Mouse (Mus musculus): ENCODE data around the gene Adam12.

The Adam12 gene

DNA sequence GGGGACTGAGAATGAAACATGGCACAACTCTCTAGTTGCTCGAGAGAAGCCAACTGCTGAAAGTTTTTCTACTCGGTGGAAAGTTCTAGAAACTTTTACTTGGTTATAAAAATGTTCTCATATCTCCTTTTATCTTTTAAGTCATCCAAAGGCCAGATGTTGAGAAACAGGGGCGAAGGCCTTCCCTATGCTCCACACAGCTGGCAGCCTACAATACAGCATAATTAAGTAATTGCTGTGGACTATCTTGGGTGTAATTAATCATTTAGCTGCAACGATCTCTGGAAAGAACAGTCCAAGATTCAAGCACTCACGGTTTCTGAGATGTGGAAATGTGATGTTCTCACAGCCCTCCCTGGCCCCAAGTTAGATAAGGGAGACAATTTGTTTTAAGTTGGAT lies 243.6 kb downstream of the Adam12 start:
- TF ChIP-seq POU5F1 (IDR thresholded peaks at IDR 0.05; ENCODE audit: borderline replicate concordance, low read length) (no peak), NANOG (IDR thresholded peaks at IDR 0.05; ENCODE audit: borderline replicate concordance, low read length) (no peak), CTCF (conservative IDR thresholded peaks at IDR 0.05; ENCODE audit: low read length) (no peak)
- H3K27me3 ChIP-seq (ENCODE audit: insufficient read depth, low read length), result no peaks in the 10 kb centered on the region
- no peak overlapping the region for H3K4me3 ChIP-seq (replicated peaks; ENCODE audit: low read length)
- H3K9me3 ChIP-seq (ENCODE audit: low read length), result no peaks in the 10 kb centered on the region
- no peaks in the 10 kb centered on the region for H3K36me3 ChIP-seq (ENCODE audit: insufficient read depth, low read length)
- H3K4me1 ChIP-seq (replicated peaks; ENCODE audit: low read depth, low read length), result no peaks in the 10 kb centered on the region

DNA sequence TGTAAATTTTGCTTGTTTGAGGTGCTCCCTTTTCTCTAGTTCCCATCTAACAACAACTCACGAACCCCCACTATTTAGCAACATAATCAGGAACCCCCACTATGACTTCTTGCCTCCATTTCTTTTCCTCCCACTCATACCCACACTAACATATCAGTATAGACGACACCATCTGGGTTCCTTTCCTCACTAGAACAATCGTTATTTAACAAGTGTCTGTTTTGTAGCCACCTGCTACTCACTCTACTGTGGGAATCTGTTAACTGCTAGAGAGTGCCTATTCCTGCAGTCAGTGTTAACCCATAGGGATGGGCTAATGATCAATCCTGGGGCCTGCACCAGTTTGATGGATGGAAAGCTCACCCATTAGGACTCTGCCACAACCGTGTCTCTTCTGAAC lies 245.7 kb downstream of the Adam12 start:
- H3K36me3 ChIP-seq (ENCODE audit: insufficient read depth, low read length), result no peaks in the 10 kb centered on the region
- no peaks in the 10 kb centered on the region for H3K9me3 ChIP-seq (ENCODE audit: low read length)

DNA sequence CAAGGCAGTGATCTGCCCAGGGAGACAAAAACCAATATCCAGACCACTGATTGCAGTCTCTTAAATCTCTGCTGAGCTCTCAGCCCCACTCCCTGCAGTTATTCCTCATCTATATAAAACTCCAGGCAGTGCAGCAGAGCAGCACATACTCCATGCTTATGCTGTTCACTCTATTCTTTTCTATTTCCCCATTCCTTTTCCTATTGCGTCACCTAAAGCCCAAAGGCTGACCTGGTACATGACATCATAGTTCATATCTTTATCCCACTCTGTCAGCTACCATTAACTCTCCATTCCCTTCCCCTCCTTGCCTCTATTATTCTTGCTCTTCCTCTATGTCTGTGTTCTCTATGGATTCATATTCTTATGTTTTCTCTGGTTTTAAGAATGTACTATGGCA lies 246.3 kb downstream of the Adam12 start:
- Histone ChIP-seq H3K4me1 (replicated peaks; ENCODE audit: low read depth, low read length) (no peaks in the 10 kb centered on the region), H3K36me3 (ENCODE audit: insufficient read depth, low read length) (no peaks in the 10 kb centered on the region), H3K4me3 (replicated peaks; ENCODE audit: low read length) (no peak overlapping the region), H3K9me3 (ENCODE audit: low read length) (no peaks in the 10 kb centered on the region), H3K27me3 (ENCODE audit: insufficient read depth, low read length) (no peaks in the 10 kb centered on the region)
- TF ChIP-seq POU5F1 (IDR thresholded peaks at IDR 0.05; ENCODE audit: borderline replicate concordance, low read length) (no peak), CTCF (conservative IDR thresholded peaks at IDR 0.05; ENCODE audit: low read length) (no peak), NANOG (IDR thresholded peaks at IDR 0.05; ENCODE audit: borderline replicate concordance, low read length) (no peak)

More for the DNA sequence above, 245.7 kb downstream of the Adam12 start:
- TF ChIP-seq CTCF (conservative IDR thresholded peaks at IDR 0.05; ENCODE audit: low read length) (no peak), POU5F1 (IDR thresholded peaks at IDR 0.05; ENCODE audit: borderline replicate concordance, low read length) (no peak), NANOG (IDR thresholded peaks at IDR 0.05; ENCODE audit: borderline replicate concordance, low read length) (no peak)
- Histone ChIP-seq H3K4me3 (replicated peaks; ENCODE audit: low read length) (no peak overlapping the region), H3K4me1 (replicated peaks; ENCODE audit: low read depth, low read length) (no peaks in the 10 kb centered on the region), H3K27me3 (ENCODE audit: insufficient read depth, low read length) (no peaks in the 10 kb centered on the region)

DNA sequence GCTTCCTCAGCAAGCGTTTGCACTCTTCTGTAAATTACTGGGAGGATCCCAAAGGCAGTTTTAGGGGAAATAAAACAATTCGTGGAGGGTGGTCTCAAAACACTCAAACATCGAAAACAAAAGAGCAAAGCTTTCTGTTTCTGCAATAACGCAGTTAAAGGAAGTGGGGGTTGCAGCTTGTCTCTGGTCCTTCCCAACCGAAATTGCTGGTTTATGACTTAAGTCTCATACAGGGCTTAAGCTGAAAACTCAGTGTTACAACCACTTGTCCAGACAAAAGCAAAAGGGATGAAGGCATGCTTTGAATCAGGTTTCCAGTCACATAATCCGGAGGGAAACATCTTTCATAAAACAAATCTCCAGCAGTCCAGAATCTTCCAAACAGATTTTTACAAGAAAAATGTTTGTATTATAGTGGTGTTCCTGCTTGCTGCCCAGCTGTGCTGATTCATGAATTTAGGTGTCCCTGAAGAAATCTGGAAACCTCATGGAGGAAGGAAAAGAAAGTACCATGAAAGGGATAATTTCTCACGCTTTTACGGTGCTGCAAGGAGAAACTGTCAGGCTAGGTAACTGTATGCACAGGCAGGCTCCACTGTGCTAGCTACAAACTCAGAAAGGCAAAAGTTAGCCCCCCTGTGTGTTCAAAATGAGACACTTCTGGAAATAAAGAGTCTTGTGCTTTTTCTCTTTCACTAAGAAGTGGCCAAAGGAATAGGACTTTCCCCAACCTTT lies 255.4 kb downstream of the Adam12 start:
- H3K4me3 ChIP-seq (replicated peaks; ENCODE audit: low read length), result no peak overlapping the region
- H3K9me3 ChIP-seq (ENCODE audit: low read length), result no peaks in the 10 kb centered on the region
- H3K27me3 ChIP-seq (ENCODE audit: insufficient read depth, low read length), result peaks cover 13% of the 10 kb centered on the region
- no peaks in the 10 kb centered on the region for H3K36me3 ChIP-seq (ENCODE audit: insufficient read depth, low read length)
- TF ChIP-seq NANOG (IDR thresholded peaks at IDR 0.05; ENCODE audit: borderline replicate concordance, low read length) (no peak), POU5F1 (IDR thresholded peaks at IDR 0.05; ENCODE audit: borderline replicate concordance, low read length) (no peak), CTCF (conservative IDR thresholded peaks at IDR 0.05; ENCODE audit: low read length) (no peak)
- no peaks in the 10 kb centered on the region for H3K4me1 ChIP-seq (replicated peaks; ENCODE audit: low read depth, low read length)

DNA sequence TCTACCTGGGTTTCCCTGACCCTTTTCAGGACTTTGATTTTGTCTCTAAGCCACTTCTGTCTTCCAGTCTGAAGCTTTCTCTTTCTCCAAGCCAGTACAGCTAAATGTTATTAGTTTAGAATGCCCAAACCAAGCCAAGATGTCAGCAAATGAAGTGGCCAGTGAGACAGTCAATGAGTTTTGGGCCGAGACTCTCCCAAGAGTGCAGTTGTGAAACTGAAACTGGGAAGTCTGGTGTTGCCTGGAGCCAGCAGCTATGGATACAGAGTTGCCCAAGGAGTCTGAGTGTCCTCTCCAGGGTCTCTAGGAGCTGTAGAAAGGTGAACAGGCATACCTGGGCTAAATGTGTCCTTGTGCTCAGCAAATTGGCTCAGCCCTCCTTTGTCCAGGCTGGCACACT lies 260.9 kb downstream of the Adam12 start:
- TF ChIP-seq POU5F1 (IDR thresholded peaks at IDR 0.05; ENCODE audit: borderline replicate concordance, low read length) (no peak), NANOG (IDR thresholded peaks at IDR 0.05; ENCODE audit: borderline replicate concordance, low read length) (no peak), CTCF (conservative IDR thresholded peaks at IDR 0.05; ENCODE audit: low read length) (no peak)
- Histone ChIP-seq H3K4me1 (replicated peaks; ENCODE audit: low read depth, low read length) (no peaks in the 10 kb centered on the region; the same call in 1 of the 2 replicates), H3K4me3 (replicated peaks; ENCODE audit: low read length) (no peak overlapping the region), H3K9me3 (ENCODE audit: low read length) (no peaks in the 10 kb centered on the region), H3K27me3 (ENCODE audit: insufficient read depth, low read length) (peaks cover 9% of the 10 kb centered on the region; the same call in 1 of the 2 replicates), H3K36me3 (ENCODE audit: insufficient read depth, low read length) (no peaks in the 10 kb centered on the region)

DNA sequence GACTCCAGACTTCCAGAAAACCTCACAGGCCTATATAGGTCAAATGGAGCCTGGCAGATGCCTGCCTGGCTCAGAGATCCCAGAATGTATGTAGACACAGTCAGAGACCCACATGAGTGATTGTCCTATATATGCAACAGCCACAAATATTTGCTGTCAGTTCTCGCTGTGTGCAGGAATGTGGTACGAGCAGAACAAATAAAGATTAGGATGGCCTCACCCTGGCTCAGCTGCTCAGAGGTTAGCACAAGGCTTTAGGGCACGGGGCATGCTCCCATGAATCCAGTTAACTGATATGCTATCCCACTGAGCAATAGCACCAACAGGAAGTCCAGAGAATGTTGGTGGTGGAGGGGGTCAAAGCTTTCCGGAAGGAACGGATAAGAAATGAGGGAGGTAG lies 261.5 kb downstream of the Adam12 start:
- no peaks in the 10 kb centered on the region; the same call in 1 of the 2 replicates for H3K4me1 ChIP-seq (replicated peaks; ENCODE audit: low read depth, low read length)
- no peak for TF ChIP-seq POU5F1 (IDR thresholded peaks at IDR 0.05; ENCODE audit: borderline replicate concordance, low read length)
- H3K27me3 ChIP-seq (ENCODE audit: insufficient read depth, low read length), result peaks cover 9% of the 10 kb centered on the region; the same call in 1 of the 2 replicates
- no peaks in the 10 kb centered on the region for H3K36me3 ChIP-seq (ENCODE audit: insufficient read depth, low read length)
- H3K9me3 ChIP-seq (ENCODE audit: low read length), result no peaks in the 10 kb centered on the region
- no peak overlapping the region for H3K4me3 ChIP-seq (replicated peaks; ENCODE audit: low read length)

DNA sequence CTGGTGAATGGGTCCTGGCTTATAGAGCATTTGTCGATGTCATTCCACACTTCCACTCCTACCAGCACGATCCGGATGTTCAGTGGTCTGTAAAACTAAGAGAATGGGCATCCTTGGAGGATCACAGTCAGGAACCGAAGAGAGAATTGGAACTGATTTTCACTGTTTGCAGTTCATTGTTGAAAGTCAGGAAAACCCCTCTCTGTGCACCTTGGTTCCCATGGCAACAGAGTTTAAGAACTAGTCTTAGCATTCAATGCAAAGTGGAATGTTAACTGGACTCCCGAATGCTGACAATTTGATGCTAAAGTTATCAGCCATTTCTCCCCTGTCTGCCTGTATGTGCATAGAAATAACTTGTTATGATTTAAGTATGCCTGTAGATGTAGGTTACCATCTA lies 264.0 kb downstream of the Adam12 start:
- no peak for TF ChIP-seq NANOG (IDR thresholded peaks at IDR 0.05; ENCODE audit: borderline replicate concordance, low read length)
- TF ChIP-seq CTCF (conservative IDR thresholded peaks at IDR 0.05; ENCODE audit: low read length), result no peak
- no peak for TF ChIP-seq POU5F1 (IDR thresholded peaks at IDR 0.05; ENCODE audit: borderline replicate concordance, low read length)
- no peaks in the 10 kb centered on the region; the same call in 1 of the 2 replicates for H3K4me1 ChIP-seq (replicated peaks; ENCODE audit: low read depth, low read length)
- no peaks in the 10 kb centered on the region for H3K36me3 ChIP-seq (ENCODE audit: insufficient read depth, low read length)
- peaks cover 4% of the 10 kb centered on the region; the same call in 1 of the 2 replicates for H3K27me3 ChIP-seq (ENCODE audit: insufficient read depth, low read length)
- H3K4me3 ChIP-seq (replicated peaks; ENCODE audit: low read length), result no peak overlapping the region
- H3K9me3 ChIP-seq (ENCODE audit: low read length), result no peaks in the 10 kb centered on the region

DNA sequence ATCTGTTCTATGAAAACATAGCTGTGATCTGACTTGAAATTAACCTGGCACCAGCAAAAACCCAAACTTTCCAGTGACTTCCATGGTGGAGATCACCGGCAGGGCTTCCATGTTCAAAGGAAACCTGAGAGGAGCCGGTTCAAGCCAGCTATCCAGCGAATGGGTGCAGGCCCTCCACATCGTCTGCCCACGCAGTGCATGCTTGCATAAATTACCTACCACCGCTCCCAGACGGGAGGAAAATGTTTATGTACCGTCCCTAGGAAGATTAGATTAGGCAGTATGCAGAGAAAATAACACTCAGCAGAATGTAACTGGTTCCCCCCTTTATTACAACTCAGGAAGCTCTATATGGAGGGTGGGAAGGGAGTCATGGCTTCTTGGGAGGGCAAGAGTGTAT lies 268.4 kb downstream of the Adam12 start:
- Histone ChIP-seq H3K9me3 (ENCODE audit: low read length) (no peaks in the 10 kb centered on the region), H3K27me3 (ENCODE audit: insufficient read depth, low read length) (peaks cover 3% of the 10 kb centered on the region; the same call in 1 of the 2 replicates), H3K4me3 (replicated peaks; ENCODE audit: low read length) (no peak overlapping the region), H3K36me3 (ENCODE audit: insufficient read depth, low read length) (no peaks in the 10 kb centered on the region), H3K4me1 (replicated peaks; ENCODE audit: low read depth, low read length) (no peaks in the 10 kb centered on the region; the same call in 1 of the 2 replicates)
- TF ChIP-seq NANOG (IDR thresholded peaks at IDR 0.05; ENCODE audit: borderline replicate concordance, low read length), result no peak
- TF ChIP-seq POU5F1 (IDR thresholded peaks at IDR 0.05; ENCODE audit: borderline replicate concordance, low read length), result no peak
- no peak for TF ChIP-seq CTCF (conservative IDR thresholded peaks at IDR 0.05; ENCODE audit: low read length)

DNA sequence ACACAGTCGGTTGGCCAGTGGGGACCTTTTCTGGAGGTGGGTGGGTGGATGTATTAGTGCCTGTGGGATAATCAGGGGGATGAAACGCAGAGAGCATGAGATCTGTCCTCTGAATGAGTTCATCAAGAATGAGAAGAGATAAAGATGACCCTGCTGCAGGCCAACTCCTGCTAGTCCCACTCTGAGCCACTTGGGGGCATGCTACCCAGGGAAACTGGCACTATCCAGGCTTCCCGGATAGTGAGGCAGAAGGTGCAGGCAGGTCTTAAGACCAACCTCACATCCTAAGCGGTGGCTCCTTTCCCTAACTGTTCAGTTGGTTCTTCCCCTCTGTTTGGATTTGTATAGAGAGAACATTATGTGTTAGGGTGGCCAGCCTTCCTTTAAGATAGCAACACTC lies 272.7 kb downstream of the Adam12 start:
- H3K4me3 ChIP-seq (replicated peaks; ENCODE audit: low read length), result no peak overlapping the region
- peaks cover 3% of the 10 kb centered on the region; the same call in 1 of the 2 replicates for H3K27me3 ChIP-seq (ENCODE audit: insufficient read depth, low read length)
- TF ChIP-seq CTCF (conservative IDR thresholded peaks at IDR 0.05; ENCODE audit: low read length) (peak; percentile 38), NANOG (IDR thresholded peaks at IDR 0.05; ENCODE audit: borderline replicate concordance, low read length) (no peak), POU5F1 (IDR thresholded peaks at IDR 0.05; ENCODE audit: borderline replicate concordance, low read length) (no peak)
- H3K36me3 ChIP-seq (ENCODE audit: insufficient read depth, low read length), result no peaks in the 10 kb centered on the region
- H3K4me1 ChIP-seq (replicated peaks; ENCODE audit: low read depth, low read length), result no peaks in the 10 kb centered on the region
- H3K9me3 ChIP-seq (ENCODE audit: low read length), result no peaks in the 10 kb centered on the region

Data from E14TG2a.4 (cell line).